Mouse (Mus musculus) olfactory bulb, adult 2 months (tissue): ENCODE data around the gene Fcgr3. TPM values are rescaled to one million over a fixed set of nuclear protein-coding genes. Genes with fewer than 3 reads are reported as not detected.
"Not testable (repeated sequence)": the region's sequence is repeated elsewhere in the genome, so short reads cannot be mapped to it uniquely, and the experiment has no call there.

Experiments used
- H3K27ac ChIP-seq: fragments of 200-500 bp; 2 replicates; pipeline ENCODE4 v1.5.1; 2012; ENCODE audit warnings: low read depth, low read length; ENCODE audit not compliant: insufficient read depth
- H3K4me1 ChIP-seq: fragments of 200-500 bp; 2 replicates; pipeline ENCODE4 v1.6.1; 2012; ENCODE audit warnings: low read length; ENCODE audit not compliant: control insufficient read depth, insufficient read depth
- H3K4me3 ChIP-seq: fragments of 200-500 bp; 2 replicates; pipeline ENCODE4 v1.5.1; 2012; ENCODE audit warnings: mild to moderate bottlenecking, low read depth, low read length, moderate library complexity; ENCODE audit not compliant: insufficient read depth
- CTCF ChIP-seq: fragments of 200-500 bp; IDR thresholded peaks from 2 replicates; pipeline ENCODE4 v1.5.1; 2012; ENCODE audit warnings: low read depth, mild to moderate bottlenecking, low read length, moderate library complexity; ENCODE audit not compliant: insufficient read depth
- POLR2A ChIP-seq: fragments of 200-500 bp; IDR thresholded peaks from 2 replicates; pipeline ENCODE4 v1.6.1; 2012; ENCODE audit warnings: mild to moderate bottlenecking, low read depth, low read length, moderate library complexity; ENCODE audit not compliant: insufficient read depth
- WGBS: fragments of 180-500 bp; shearing (Covaris S2); methylation state at CpG from one replicate; pipeline ENCODE4 v1.1.7; 2018; 5-methylcytosine and 5-hydroxymethylcytosine counted together
- polyA plus RNA-seq: library from polyadenylated mRNA; stranded (reverse); fragments of >200 nt; gene quantifications from 2 replicates; pipeline ENCODE4 v1.2.4, GENCODE M21; 2012; ENCODE audit warnings: low replicate concordance; ENCODE audit not compliant: missing spikeins, insufficient read depth, insufficient read length

The Fcgr3 gene
- polyA plus RNA-seq, 1 experiment, result not detected

- H3K4me1 ChIP-seq, result peaks cover 14% of the 10 kb centered on the region
- 58% methylated on average over 5 of the region's 5 CpGs for WGBS
- H3K27ac ChIP-seq, H3K4me3 ChIP-seq: not testable (repeated sequence)
These were observed 3.2 kb upstream of the Fcgr3 start for GRCm38 (mm10) chr1:171067928-171068327.

DNA sequence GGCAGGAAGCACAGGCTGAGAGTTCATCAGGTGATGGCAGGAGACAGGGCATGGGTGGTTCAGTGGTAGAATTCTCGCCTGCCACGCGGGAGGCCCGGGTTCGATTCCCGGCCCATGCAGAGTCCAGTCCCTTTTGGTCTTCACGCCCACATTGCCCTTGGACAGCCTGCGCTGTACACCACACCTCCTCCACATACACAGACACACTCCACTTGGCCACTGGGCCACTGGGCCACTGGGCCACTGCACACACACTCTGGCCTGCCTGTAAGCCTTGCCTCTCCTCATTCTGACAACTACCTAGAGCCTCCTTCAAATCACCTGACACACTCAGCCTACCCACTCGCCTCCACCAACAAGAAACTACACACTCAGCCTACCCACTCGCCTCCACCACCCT lies 1.8 kb upstream of the Fcgr3 start:
- not testable (repeated sequence) for H3K4me3 ChIP-seq, H3K27ac ChIP-seq
- WGBS, result 53% methylated on average over 4 of the region's 10 CpGs
- H3K4me1 ChIP-seq, result peaks cover 14% of the 10 kb centered on the region

DNA sequence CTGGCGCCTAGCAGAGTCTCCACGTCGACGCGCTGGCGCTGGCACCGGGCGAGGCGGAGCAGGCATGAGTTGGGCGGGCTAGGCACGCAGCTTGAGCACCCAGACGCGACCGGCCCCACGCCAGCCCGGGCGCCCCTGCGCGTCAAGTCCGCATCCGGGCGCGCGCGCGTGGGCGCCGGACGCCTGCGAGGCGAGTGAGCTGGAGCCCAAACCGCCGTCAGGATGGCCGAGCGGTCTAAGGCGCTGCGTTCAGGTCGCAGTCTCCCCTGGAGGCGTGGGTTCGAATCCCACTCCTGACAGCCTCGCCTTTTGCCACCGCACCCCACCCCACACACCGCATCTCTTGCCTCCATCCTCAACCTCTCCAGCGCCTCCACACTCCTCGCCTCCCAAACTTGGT lies 1.0 kb upstream of the Fcgr3 start:
- WGBS, result 7% methylated on average over 32 of the region's 45 CpGs
- peaks cover 12% of the 10 kb centered on the region for H3K4me1 ChIP-seq
- not testable (repeated sequence) for H3K27ac ChIP-seq
- 0 out of 2 replicates have a peak overlapping the region, but pooled peaks have one; percentile 9 for H3K4me3 ChIP-seq

DNA sequence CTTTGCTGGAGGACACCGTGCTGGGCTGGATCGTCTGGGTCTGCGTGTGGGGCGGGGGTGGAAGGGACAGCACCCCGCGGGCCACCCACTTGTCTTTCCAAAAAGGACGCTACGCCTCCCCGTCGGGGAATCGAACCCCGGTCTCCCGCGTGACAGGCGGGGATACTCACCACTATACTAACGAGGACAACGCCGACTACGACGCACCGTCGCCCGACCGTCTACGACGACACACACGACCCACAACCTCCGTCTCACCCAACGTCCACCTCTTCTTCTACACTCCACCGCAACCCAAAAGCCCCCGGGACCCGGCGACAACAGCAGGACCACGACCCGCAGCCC lies 480 bp upstream of the Fcgr3 start:
- H3K27ac ChIP-seq, result not testable (repeated sequence)
- WGBS, result under 1% methylated on average over 26 of the region's 35 CpGs
- H3K4me1 ChIP-seq, result peaks cover 12% of the 10 kb centered on the region
- 0 out of 2 replicates have a peak overlapping the region, but pooled peaks have one; percentile 14 for H3K4me3 ChIP-seq

DNA sequence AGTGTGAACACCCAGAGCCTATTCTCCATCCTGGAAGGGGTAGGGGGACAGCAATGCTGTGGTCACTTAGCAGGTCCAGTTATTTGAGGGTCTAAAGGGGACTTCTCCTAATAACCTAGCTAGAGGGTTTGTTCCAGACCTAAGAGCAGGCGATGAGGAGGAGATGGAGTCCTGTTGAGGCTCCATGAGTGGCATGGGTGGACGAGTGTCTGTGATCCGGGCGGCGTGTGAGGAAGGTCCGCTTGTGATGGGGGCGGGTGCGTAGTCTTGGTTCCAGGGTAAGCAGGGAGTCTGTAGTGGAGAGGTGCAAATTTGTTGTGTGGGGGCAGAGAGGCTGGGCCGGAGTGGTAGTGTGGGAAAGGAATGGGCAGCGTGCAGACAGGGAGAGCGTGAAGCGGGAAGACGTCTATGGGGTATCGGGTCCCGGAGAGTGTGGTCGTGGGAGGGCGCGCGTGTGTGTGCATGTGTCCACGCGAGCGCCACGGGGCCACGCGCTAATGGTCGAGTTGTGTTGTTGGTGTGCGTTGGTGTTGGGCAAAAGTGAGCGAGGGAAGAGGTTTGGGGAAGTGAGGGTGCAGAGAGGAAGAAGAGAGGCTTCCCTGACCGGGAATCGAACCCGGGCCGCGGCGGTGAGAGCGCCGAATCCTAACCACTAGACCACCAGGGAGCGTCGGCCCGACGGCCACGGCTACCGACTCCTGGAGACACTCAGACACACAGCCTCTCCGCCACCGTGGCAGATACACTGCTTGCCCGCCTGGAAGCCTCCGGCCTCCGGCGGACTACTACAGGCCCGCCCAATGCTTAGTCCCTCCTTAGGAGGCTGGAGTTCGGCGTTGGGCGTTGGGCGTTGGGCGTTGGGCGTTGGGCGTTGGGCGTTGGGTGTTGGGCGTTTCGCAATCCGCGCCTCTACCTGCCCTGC lies 905 bp downstream of the Fcgr3 start:
- H3K27ac ChIP-seq, result not testable (repeated sequence)
- WGBS, result 9% methylated on average over 43 of the region's 61 CpGs
- H3K4me3 ChIP-seq, result peak overlapping the region; percentile 13
- peaks cover 12% of the 10 kb centered on the region for H3K4me1 ChIP-seq

DNA sequence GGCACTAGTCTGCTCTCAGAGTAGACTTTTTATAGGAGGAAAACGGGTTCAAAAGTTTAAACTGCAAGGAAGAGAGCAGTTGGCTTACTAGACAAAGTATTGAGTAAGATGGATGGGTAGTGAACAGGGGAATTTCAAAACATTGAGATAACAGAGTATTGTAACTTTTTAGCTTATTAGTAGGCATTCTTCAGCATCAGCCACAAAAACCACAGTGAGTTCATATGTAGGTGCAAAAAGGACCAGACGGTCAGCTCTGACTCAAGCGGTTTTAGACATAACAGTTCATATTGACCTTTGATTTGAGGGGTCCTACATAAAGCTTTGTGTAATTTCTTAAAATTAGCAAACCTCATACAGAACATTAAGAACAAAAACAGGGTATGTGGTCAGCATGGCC lies 3.2 kb downstream of the Fcgr3 start:
- TF ChIP-seq CTCF (no peak), POLR2A (no peak)
- Histone ChIP-seq H3K27ac (no peak overlapping the region), H3K4me3 (no peak overlapping the region), H3K4me1 (peaks cover 12% of the 10 kb centered on the region)
- WGBS, result 93% methylated on average over 3 of the region's 3 CpGs

- TF ChIP-seq POLR2A, result no peak
- no peak for TF ChIP-seq CTCF
- 79% methylated on average over 10 of the region's 10 CpGs for WGBS
- Histone ChIP-seq H3K4me1 (peaks cover 9% of the 10 kb centered on the region), H3K4me3 (no peak overlapping the region), H3K27ac (no peak overlapping the region)
These were observed 4.3 kb downstream of the Fcgr3 start for GRCm38 (mm10) chr1:171060392-171060791.

- no peak for TF ChIP-seq CTCF
- TF ChIP-seq POLR2A, result no peak
- WGBS, result 90% methylated on average over 2 of the region's 2 CpGs
These were observed 5.5 kb downstream of the Fcgr3 start for GRCm38 (mm10) chr1:171059203-171059602.

DNA sequence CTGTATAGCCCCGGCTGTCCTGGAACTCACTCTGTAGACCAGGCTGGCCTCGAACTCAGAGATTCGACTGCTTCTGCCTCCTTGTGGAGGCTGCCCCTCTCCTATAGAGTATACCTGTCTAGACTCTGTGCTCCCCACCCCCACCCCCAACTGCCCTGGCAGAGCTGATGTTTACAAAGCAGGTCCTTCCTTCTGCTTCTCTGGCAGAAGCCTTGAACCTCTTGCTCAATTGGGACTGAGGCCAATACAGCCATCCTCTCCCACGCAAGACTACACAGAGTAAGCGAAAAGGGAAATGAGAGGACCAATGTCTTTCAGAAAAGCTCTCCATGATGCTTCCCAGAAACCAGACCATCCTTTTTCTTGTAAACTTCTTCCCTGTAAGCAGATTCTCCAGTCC lies 7.5 kb downstream of the Fcgr3 start:
- no peak for TF ChIP-seq CTCF
- TF ChIP-seq POLR2A, result no peak
- 89% methylated on average over 5 of the region's 5 CpGs for WGBS
- H3K4me1 ChIP-seq, result no peaks in the 10 kb centered on the region
- no peak overlapping the region for H3K27ac ChIP-seq
- H3K4me3 ChIP-seq, result no peak overlapping the region

More at GRCm38 (mm10) chr1:171059203-171059602, 5.5 kb downstream of the Fcgr3 start:
- Histone ChIP-seq H3K4me3 (no peak overlapping the region), H3K4me1 (peaks cover 3% of the 10 kb centered on the region), H3K27ac (no peak overlapping the region)

- no peak for TF ChIP-seq POLR2A
- TF ChIP-seq CTCF, result no peak
- no peak overlapping the region for H3K27ac ChIP-seq
- no peak overlapping the region for H3K4me3 ChIP-seq
- no peaks in the 10 kb centered on the region for H3K4me1 ChIP-seq
- WGBS, result 88% methylated on average over 6 of the region's 6 CpGs
These were observed 11.4 kb downstream of the Fcgr3 start for GRCm38 (mm10) chr1:171053305-171053704.
